Mouse (Mus musculus) MEL-GATA-1-ER (cell line): ENCODE data around the gene Tnni2.
A peak's percentile ranks its signal among the peaks of the same experiment; 100 is the strongest.
"Not testable (repeated sequence)": the region's sequence is repeated elsewhere in the genome, so short reads cannot be mapped to it uniquely, and the experiment has no call there.

Source experiments
- DNase-seq: peaks from one replicate; pipeline ENCODE4 v3.0.0-alpha.2; 2012; ENCODE audit warnings: low read depth; ENCODE audit errors: extremely low read depth

Gene Tnni2

GRCm38 (mm10) chr7:142441585-142441984 is at the start of gene Tnni2:
Gene Tnni2 (plus strand): TSS chr7:142441808.
- DNase-seq = no peak

GRCm38 (mm10) chr7:142393191-142393590 is 48.4 kb upstream of the Tnni2 start:
- no peak for DNase-seq

GRCm38 (mm10) chr7:142394261-142395190 is 47.1 kb upstream of the Tnni2 start:
- DNase-seq = peak; percentile 58

GRCm38 (mm10) chr7:142395472-142395871 is 46.1 kb upstream of the Tnni2 start:
- DNase-seq = no peak

- DNase-seq = no peak
These were observed 45.0 kb upstream of the Tnni2 start for GRCm38 (mm10) chr7:142396611-142397010.

GRCm38 (mm10) chr7:142398052-142398451 is 43.6 kb upstream of the Tnni2 start:
- DNase-seq = no peak

- DNase-seq = peak; percentile 75
These were observed 42.4 kb upstream of the Tnni2 start for GRCm38 (mm10) chr7:142399250-142399649.

- DNase-seq = no peak
These were observed 41.4 kb upstream of the Tnni2 start for GRCm38 (mm10) chr7:142400112-142400749.

GRCm38 (mm10) chr7:142400750-142401142 is 40.9 kb upstream of the Tnni2 start:
- no peak for DNase-seq

GRCm38 (mm10) chr7:142403591-142403990 is 38.0 kb upstream of the Tnni2 start:
- no peak for DNase-seq

GRCm38 (mm10) chr7:142405134-142405533 is 36.5 kb upstream of the Tnni2 start:
- not testable (repeated sequence) for DNase-seq

GRCm38 (mm10) chr7:142407935-142408334 is 33.7 kb upstream of the Tnni2 start:
- DNase-seq = no peak

- no peak for DNase-seq
These were observed 32.9 kb upstream of the Tnni2 start for GRCm38 (mm10) chr7:142408686-142409085.

GRCm38 (mm10) chr7:142409603-142410002 is 32.0 kb upstream of the Tnni2 start:
- no peak for DNase-seq

GRCm38 (mm10) chr7:142413285-142413684 is 28.3 kb upstream of the Tnni2 start:
- DNase-seq = no peak

GRCm38 (mm10) chr7:142415314-142415713 is 26.3 kb upstream of the Tnni2 start:
- no peak for DNase-seq

- DNase-seq = no peak
These were observed 25.4 kb upstream of the Tnni2 start for GRCm38 (mm10) chr7:142416225-142416624.

- DNase-seq = no peak
These were observed 23.6 kb upstream of the Tnni2 start for GRCm38 (mm10) chr7:142418027-142418426.

GRCm38 (mm10) chr7:142418679-142419078 is 22.9 kb upstream of the Tnni2 start:
- no peak for DNase-seq

GRCm38 (mm10) chr7:142419887-142420286 is 21.7 kb upstream of the Tnni2 start:
- peak; percentile 72 for DNase-seq

GRCm38 (mm10) chr7:142421826-142422225 is 19.8 kb upstream of the Tnni2 start:
- no peak for DNase-seq

GRCm38 (mm10) chr7:142425641-142426213 is 15.9 kb upstream of the Tnni2 start:
- DNase-seq = no peak
